Mouse (Mus musculus) G1E (cell line): ENCODE results near the gene Capg.

Source experiments
- CTCF ChIP-seq: IDR thresholded peaks from 2 replicates; pipeline ENCODE4 v1.5.1; 2012; ENCODE audit warnings: low read depth, low read length, inconsistent platforms, mixed read lengths
- POLR2AphosphoS5 ChIP-seq: IDR thresholded peaks from 2 replicates; pipeline ENCODE4 v1.6.1; 2012; ENCODE audit warnings: low read depth, low read length, inconsistent platforms; ENCODE audit not compliant: insufficient replicate concordance

GRCm38 (mm10) chr6:72562894-72563293 lies 18.7 kb downstream of the Capg start:
- no peak for TF ChIP-seq CTCF
- no peak for TF ChIP-seq POLR2AphosphoS5
